Mouse (Mus musculus) heart, embryonic 16.5 days (tissue): ENCODE results near the gene Hmga1b. TPM values are rescaled to one million over a fixed set of nuclear protein-coding genes. Genes with fewer than 3 reads are reported as not detected.

ENCODE experiments used
- ATAC-seq: fragments of 200-750 bp; cut with Nextera tagmentation; replicated peaks from 2 replicates; pipeline ENCODE4 v1.8.0; 2017; ENCODE audit warnings: moderate number of reproducible peaks; ENCODE audit not compliant: insufficient read depth, low FRiP score; ENCODE audit errors: extremely low read depth
- H3K27ac ChIP-seq: fragments of 300-500 bp; sonication (generic); 2 replicates; pipeline ENCODE4 v1.5.1; 2014; ENCODE audit warnings: mild to moderate bottlenecking, low read length, control low read depth, moderate library complexity
- H3K27me3 ChIP-seq: fragments of 300-500 bp; sonication (generic); 2 replicates; pipeline ENCODE4 v1.6.1; 2014; ENCODE audit warnings: low read length, mixed read lengths; ENCODE audit not compliant: control insufficient read depth, insufficient read depth
- H3K36me3 ChIP-seq: fragments of 300-500 bp; sonication (generic); 2 replicates; pipeline ENCODE4 v1.6.1; 2014; ENCODE audit not compliant: control insufficient read depth, insufficient read depth
- H3K4me1 ChIP-seq: fragments of 300-500 bp; sonication (generic); 2 replicates; pipeline ENCODE4 v1.6.1; 2014; ENCODE audit warnings: low read length, mixed read lengths; ENCODE audit not compliant: control insufficient read depth, insufficient read depth
- H3K4me2 ChIP-seq: fragments of 300-500 bp; sonication (generic); 2 replicates; pipeline ENCODE4 v1.6.1; 2014; ENCODE audit warnings: low read depth, mild to moderate bottlenecking, control low read depth, low read length
- H3K4me3 ChIP-seq: fragments of 300-500 bp; sonication (generic); 2 replicates; pipeline ENCODE4 v1.5.1; 2014; ENCODE audit warnings: mild to moderate bottlenecking, control low read depth, low read length
- H3K9ac ChIP-seq: fragments of 300-500 bp; sonication (generic); 2 replicates; pipeline ENCODE4 v1.6.1; 2014; ENCODE audit warnings: low read length, control low read depth
- H3K9me3 ChIP-seq: fragments of 300-500 bp; sonication (generic); replicated peaks from 2 replicates; pipeline ENCODE4 v1.6.1; 2016; ENCODE audit warnings: low read length; ENCODE audit not compliant: control insufficient read depth
- WGBS: fragments of 180-500 bp; shearing (Covaris S2); extraction: QIAGEN DNeasy Blood & Tissue Kit; methylation state at CpG from one replicate; pipeline ENCODE4 v1.1.7; 2014; 5-methylcytosine and 5-hydroxymethylcytosine counted together
- polyA plus RNA-seq: library from polyadenylated mRNA; unstranded; fragments of >200 nt; fragmentation: Nextera tagmentation; extraction: Ambion mirVana; gene quantifications from 2 replicates; pipeline ENCODE4 v1.2.1, GENCODE M21; 2015

The Hmga1b gene
- polyA plus RNA-seq, 1 experiment from 2014 or later = 6.9 TPM

- no peaks in the 10 kb centered on the region for H3K27me3 ChIP-seq
- no peak overlapping the region for H3K9ac ChIP-seq
- H3K9me3 ChIP-seq = no peaks in the 10 kb centered on the region
- H3K27ac ChIP-seq = no peak overlapping the region
- H3K36me3 ChIP-seq = peaks cover 35% of the 10 kb centered on the region
- 88% methylated on average over 4 of the region's 4 CpGs for WGBS
- peaks cover 8% of the 10 kb centered on the region for H3K4me1 ChIP-seq
- H3K4me3 ChIP-seq = no peak overlapping the region
- no peak overlapping the region for H3K4me2 ChIP-seq
- no peak for ATAC-seq
Measured at GRCm38 (mm10) chr11:120789355-120789754, 26.8 kb downstream of the Hmga1b start.

- no peak for ATAC-seq
- Histone ChIP-seq H3K4me2 (no peak overlapping the region), H3K4me3 (no peak overlapping the region), H3K4me1 (peaks cover 6% of the 10 kb centered on the region), H3K27ac (no peak overlapping the region), H3K9ac (no peak overlapping the region), H3K9me3 (no peaks in the 10 kb centered on the region), H3K27me3 (no peaks in the 10 kb centered on the region), H3K36me3 (peaks cover 38% of the 10 kb centered on the region)
- 94% methylated on average over 3 of the region's 3 CpGs for WGBS
Measured at GRCm38 (mm10) chr11:120789810-120790209, 27.2 kb downstream of the Hmga1b start.

GRCm38 (mm10) chr11:120792652-120793051 lies 30.1 kb downstream of the Hmga1b start:
- H3K4me1 ChIP-seq = peaks cover 12% of the 10 kb centered on the region
- H3K36me3 ChIP-seq = peaks cover 30% of the 10 kb centered on the region
- no peak overlapping the region for H3K9ac ChIP-seq
- 95% methylated on average over 9 of the region's 9 CpGs for WGBS
- H3K27me3 ChIP-seq = no peaks in the 10 kb centered on the region
- H3K9me3 ChIP-seq = no peaks in the 10 kb centered on the region
- ATAC-seq = no peak
- no peak overlapping the region for H3K4me3 ChIP-seq
- no peak overlapping the region for H3K4me2 ChIP-seq
- no peak overlapping the region for H3K27ac ChIP-seq

- Histone ChIP-seq H3K27ac (peak within 1 kb of the TSS; percentile 91), H3K36me3 (peaks cover 13% of the 10 kb centered on the region), H3K27me3 (no peaks in the 10 kb centered on the region), H3K4me1 (peaks cover 19% of the 10 kb centered on the region), H3K4me2 (peak within 1 kb of the TSS; percentile 98), H3K9ac (peak within 1 kb of the TSS; percentile 99), H3K9me3 (no peaks in the 10 kb centered on the region), H3K4me3 (peak within 1 kb of the TSS; percentile 99)
- peak; percentile 88 for ATAC-seq
- 2% methylated on average over 59 of the region's 59 CpGs for WGBS
Measured at GRCm38 (mm10) chr11:120795756-120796613, 33.4 kb downstream of the Hmga1b start, which contains the start of gene Dus1l. TSS of gene Dus1l (minus strand) at chr11:120796403.

GRCm38 (mm10) chr11:120796614-120796946 lies 34.0 kb downstream of the Hmga1b start:
- H3K4me2 ChIP-seq = peak overlapping the region; percentile 59
- H3K27me3 ChIP-seq = no peaks in the 10 kb centered on the region
- ATAC-seq = peak; percentile 12
- peak overlapping the region; percentile 91 for H3K27ac ChIP-seq
- peak overlapping the region; percentile 74 for H3K9ac ChIP-seq
- H3K4me3 ChIP-seq = peak overlapping the region; percentile 99
- WGBS = 18% methylated on average over 8 of the region's 8 CpGs
- H3K4me1 ChIP-seq = peaks cover 19% of the 10 kb centered on the region
- H3K9me3 ChIP-seq = no peaks in the 10 kb centered on the region
- H3K36me3 ChIP-seq = peaks cover 11% of the 10 kb centered on the region

- Histone ChIP-seq H3K4me1 (peaks cover 19% of the 10 kb centered on the region), H3K4me2 (no peak overlapping the region), H3K4me3 (no peak overlapping the region), H3K27me3 (no peaks in the 10 kb centered on the region), H3K9ac (no peak overlapping the region), H3K9me3 (no peaks in the 10 kb centered on the region), H3K36me3 (peaks cover 3% of the 10 kb centered on the region; the same call in 1 of the 2 replicates), H3K27ac (no peak overlapping the region)
- no peak for ATAC-seq
- WGBS = 70% methylated on average over 3 of the region's 3 CpGs
Measured at GRCm38 (mm10) chr11:120798244-120798643, 35.6 kb downstream of the Hmga1b start.

GRCm38 (mm10) chr11:120799316-120799890 lies 36.8 kb downstream of the Hmga1b start:
- H3K36me3 ChIP-seq = 0 out of 2 replicates have a peak, but pooled peaks cover 2% of the 10 kb centered on the region
- WGBS = 57% methylated on average over 6 of the region's 6 CpGs
- H3K9me3 ChIP-seq = no peaks in the 10 kb centered on the region
- no peaks in the 10 kb centered on the region for H3K27me3 ChIP-seq
- H3K9ac ChIP-seq = no peak overlapping the region
- ATAC-seq = no peak
- no peak overlapping the region for H3K27ac ChIP-seq
- H3K4me3 ChIP-seq = no peak overlapping the region
- H3K4me2 ChIP-seq = no peak overlapping the region; the same call in 1 of the 2 replicates
- H3K4me1 ChIP-seq = peaks cover 19% of the 10 kb centered on the region

GRCm38 (mm10) chr11:120800061-120800904 lies 37.7 kb downstream of the Hmga1b start:
- no peaks in the 10 kb centered on the region for H3K36me3 ChIP-seq
- peaks cover 16% of the 10 kb centered on the region for H3K4me1 ChIP-seq
- H3K4me2 ChIP-seq = peak overlapping the region; percentile 40
- H3K9ac ChIP-seq = peak overlapping the region; percentile 46
- peak overlapping the region; percentile 31; the same call in 1 of the 2 replicates for H3K27ac ChIP-seq
- no peaks in the 10 kb centered on the region for H3K27me3 ChIP-seq
- peak; percentile 68 for ATAC-seq
- WGBS = 11% methylated on average over 10 of the region's 10 CpGs
- no peak overlapping the region for H3K4me3 ChIP-seq
- no peaks in the 10 kb centered on the region for H3K9me3 ChIP-seq
